Mouse (Mus musculus): Measurements from ENCODE around the gene Slc27a3.

DNA sequence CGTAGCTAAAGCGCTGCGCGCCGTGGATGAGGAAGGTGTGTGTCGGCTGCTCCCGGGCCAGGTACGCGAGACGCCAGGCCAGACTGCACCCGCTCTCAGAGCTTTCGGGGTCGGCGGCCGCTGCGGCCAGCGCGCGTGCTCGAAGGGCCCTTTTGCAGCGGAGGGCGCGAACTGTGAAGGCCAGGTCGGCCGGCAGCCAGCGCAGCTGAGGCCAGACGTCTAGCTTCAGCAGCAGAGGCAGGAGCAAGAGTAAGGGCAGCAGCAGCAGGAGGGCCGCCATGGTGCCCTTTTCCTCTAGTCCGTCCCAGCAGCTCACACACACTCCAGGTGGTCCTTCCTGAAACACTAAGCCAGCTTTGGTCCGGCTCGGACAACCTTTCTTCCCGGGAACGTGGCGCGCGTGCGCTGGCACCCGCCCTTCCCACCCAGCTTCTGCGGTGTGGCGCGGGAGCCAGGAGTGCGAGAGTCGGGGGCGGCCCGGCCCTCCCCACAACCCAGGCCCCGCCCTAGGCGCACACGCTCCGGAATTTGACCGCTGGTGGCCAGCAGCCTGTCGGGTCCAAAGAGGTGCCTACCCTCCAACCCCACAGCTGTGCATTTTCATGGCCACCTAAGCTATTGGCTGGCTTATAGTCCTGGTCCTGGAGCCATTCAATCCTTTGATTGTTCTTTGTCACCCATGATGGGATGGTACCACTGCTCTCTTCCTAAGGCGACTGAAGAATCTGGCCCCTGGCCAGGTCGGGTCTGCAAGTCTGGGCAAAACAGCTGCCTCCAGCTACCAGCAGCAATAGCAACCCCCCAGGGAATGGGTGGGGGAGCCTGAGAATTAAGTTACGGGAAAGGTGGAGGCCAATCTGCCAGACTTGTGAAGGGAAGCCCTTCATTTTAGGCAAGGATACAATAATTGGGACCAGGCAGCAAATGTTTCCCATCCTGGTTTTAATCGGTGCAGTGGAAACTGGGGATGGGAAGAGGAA, at the start of gene Slc27a3:
- TF ChIP-seq CTCF (IDR thresholded peaks at IDR 0.05; ENCODE audit: low read depth) (no peak), EP300 (IDR thresholded peaks at IDR 0.05; ENCODE audit: low read depth) (no peak)
